Mouse (Mus musculus) hindbrain, embryonic 14.5 days (tissue): ENCODE measurements at regions not wholly inside any gene's neighbourhood (a gene's known extent, or its start where the extent isn't known, plus 50 kb on each side); places are given as distances from the start of the nearest gene placed in this dataset.

Source experiments
- ATAC-seq: fragments of 200-750 bp; cut with Nextera tagmentation; 2 replicates; pipeline ENCODE4 v1.8.0; 2017; ENCODE audit warnings: moderate number of reproducible peaks, mild to moderate bottlenecking, moderate TSS enrichment, moderate library complexity; ENCODE audit not compliant: low FRiP score
- DNase-seq: peaks from one replicate; pipeline ENCODE4 v3.0.0-alpha.2; 2015; ENCODE audit warnings: low spot score
- H3K27ac ChIP-seq: fragments of 300-500 bp; sonication (generic); 2 replicates; pipeline ENCODE4 v1.5.1; 2014; ENCODE audit warnings: mild to moderate bottlenecking, moderate library complexity
- H3K27me3 ChIP-seq: fragments of 300-500 bp; sonication (generic); 2 replicates; pipeline ENCODE4 v1.6.1; 2014; ENCODE audit warnings: mild to moderate bottlenecking, low read length, mixed read lengths; ENCODE audit not compliant: control insufficient read depth, insufficient read depth
- H3K36me3 ChIP-seq: fragments of 300-500 bp; sonication (generic); replicated peaks from 2 replicates; pipeline ENCODE4 v1.6.1; 2014; ENCODE audit not compliant: control insufficient read depth, insufficient read depth
- H3K4me1 ChIP-seq: fragments of 300-500 bp; sonication (generic); replicated peaks from 2 replicates; pipeline ENCODE4 v1.6.1; 2014; ENCODE audit warnings: antibody characterized with exemption, low read length, mixed read lengths; ENCODE audit not compliant: control insufficient read depth, insufficient read depth
- H3K4me2 ChIP-seq: fragments of 300-500 bp; sonication (generic); replicated peaks from 2 replicates; pipeline ENCODE4 v1.6.1; 2014; ENCODE audit warnings: mild to moderate bottlenecking, moderate library complexity
- H3K4me3 ChIP-seq: fragments of 300-500 bp; sonication (generic); replicated peaks from 2 replicates; pipeline ENCODE4 v1.5.1; 2014; ENCODE audit warnings: mild to moderate bottlenecking, low read length
- H3K9ac ChIP-seq: fragments of 300-500 bp; sonication (generic); 2 replicates; pipeline ENCODE4 v1.6.1; 2014
- H3K9me3 ChIP-seq: fragments of 300-500 bp; sonication (generic); 2 replicates; pipeline ENCODE4 v1.6.1; 2016; ENCODE audit warnings: low read length; ENCODE audit not compliant: control insufficient read depth
- WGBS: fragments of 180-500 bp; shearing (Covaris S2); extraction: QIAGEN DNeasy Blood & Tissue Kit; methylation state at CpG from one replicate; pipeline ENCODE4 v1.1.7; 2014; 5-methylcytosine and 5-hydroxymethylcytosine counted together

DNA sequence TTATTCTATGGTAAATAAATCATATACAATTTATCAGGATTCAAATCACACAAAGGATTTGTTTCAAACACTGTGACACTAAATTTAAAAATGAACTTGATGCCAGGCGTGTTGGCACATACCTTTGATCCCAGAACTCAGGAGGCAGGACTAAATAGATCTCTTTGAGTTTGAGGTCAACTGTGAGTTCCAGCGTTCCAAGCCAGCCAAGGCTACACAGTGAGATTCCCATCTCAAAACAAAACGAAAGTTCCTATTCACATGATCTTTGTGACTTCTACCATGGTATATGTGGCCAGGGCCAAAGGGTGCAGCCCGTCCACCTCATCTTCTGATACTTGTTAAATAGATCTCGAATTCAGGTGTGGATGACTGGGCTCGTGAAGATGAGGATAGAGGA is 216.9 kb upstream of the Dio3 start:
- no peaks in the 10 kb centered on the region for H3K27me3 ChIP-seq
- WGBS: 90% methylated on average over 6 of the region's 6 CpGs
- H3K9me3 ChIP-seq: no peaks in the 10 kb centered on the region
- DNase-seq (no peak), ATAC-seq (no peak)
- no peak overlapping the region for H3K27ac ChIP-seq
- no peaks in the 10 kb centered on the region for H3K36me3 ChIP-seq
- no peak overlapping the region for H3K4me2 ChIP-seq
- no peak overlapping the region for H3K4me3 ChIP-seq
- H3K9ac ChIP-seq: no peak overlapping the region
- H3K4me1 ChIP-seq: no peaks in the 10 kb centered on the region

DNA sequence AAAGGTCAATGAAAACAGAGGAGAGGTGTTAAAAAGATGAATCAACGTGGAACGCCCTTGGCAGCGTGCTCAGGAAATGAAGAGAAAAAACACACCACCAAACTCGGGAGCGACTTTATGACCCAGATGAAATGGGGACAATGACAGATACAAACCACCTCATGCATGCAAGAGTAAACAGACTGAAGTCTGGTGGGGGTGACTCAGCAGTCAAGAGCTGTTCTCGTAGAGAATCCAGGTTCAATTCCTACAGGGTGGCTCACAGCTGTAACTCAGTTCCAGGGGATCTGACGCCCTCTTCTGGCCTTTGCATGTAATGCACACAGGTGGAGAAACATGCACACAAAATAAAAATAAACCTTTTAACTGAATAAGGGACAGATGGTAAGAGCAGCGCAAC is 215.9 kb upstream of the Dio3 start:
- Histone ChIP-seq H3K9me3 (0 out of 2 replicates have a peak, but pooled peaks cover under 1% of the 10 kb centered on the region), H3K36me3 (no peaks in the 10 kb centered on the region), H3K27me3 (no peaks in the 10 kb centered on the region), H3K9ac (no peak overlapping the region), H3K4me2 (no peak overlapping the region), H3K27ac (no peak overlapping the region), H3K4me3 (no peak overlapping the region), H3K4me1 (no peaks in the 10 kb centered on the region)
- no peak for ATAC-seq
- WGBS: 73% methylated on average over 8 of the region's 8 CpGs
- DNase-seq: no peak

DNA sequence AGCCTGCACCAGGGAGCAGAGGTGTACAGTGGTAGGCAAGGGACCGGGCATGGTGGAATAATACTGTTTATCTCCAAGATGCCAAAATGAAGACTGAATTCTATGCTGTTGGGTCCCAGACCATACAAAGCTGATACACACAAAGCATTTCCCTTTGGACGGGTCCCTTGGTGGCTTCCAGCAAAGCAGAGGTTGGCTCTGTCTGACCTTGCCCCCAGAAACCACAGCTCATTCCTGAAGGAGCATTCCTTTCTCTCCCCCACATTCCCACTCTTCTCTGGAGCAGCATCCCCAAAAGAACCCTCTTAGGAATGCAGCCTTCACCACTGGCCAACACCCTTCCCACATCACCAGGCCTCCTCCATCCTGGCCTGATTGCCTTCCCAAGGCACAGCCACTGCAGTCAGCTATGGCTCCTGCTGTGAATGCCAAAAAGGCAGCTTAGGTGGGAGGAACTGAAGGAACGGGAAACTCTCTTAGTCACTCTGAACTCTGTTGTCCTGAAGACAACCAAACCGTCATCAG is 212.4 kb upstream of the Dio3 start:
- WGBS: 67% methylated on average over 4 of the region's 4 CpGs
- Histone ChIP-seq H3K27me3 (no peaks in the 10 kb centered on the region), H3K4me3 (no peak overlapping the region), H3K9me3 (peaks cover 22% of the 10 kb centered on the region), H3K27ac (no peak overlapping the region), H3K4me1 (no peaks in the 10 kb centered on the region), H3K4me2 (no peak overlapping the region), H3K36me3 (no peaks in the 10 kb centered on the region), H3K9ac (no peak overlapping the region)
- ATAC-seq (no peak), DNase-seq (no peak)

DNA sequence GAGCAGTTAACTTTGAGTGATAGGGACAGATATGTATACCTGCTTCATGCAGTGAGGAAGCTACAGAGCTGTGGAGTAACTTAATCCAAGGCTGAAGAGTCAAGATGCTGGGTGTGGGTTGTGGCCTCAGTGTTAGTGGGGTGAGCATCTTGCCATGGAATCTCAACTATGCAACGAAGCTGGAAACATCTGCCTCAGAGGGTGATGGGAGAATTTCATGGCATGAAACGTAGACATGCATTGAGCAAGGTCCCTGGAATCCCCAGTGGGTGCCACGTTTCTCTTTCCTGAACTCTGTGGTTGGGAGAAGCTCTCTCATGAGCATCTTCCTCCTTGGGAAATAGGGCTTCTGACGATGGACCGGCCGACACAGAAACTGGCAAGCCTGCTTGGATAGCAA is 208.4 kb upstream of the Dio3 start:
- Histone ChIP-seq H3K36me3 (no peaks in the 10 kb centered on the region), H3K4me3 (no peak overlapping the region), H3K4me1 (no peaks in the 10 kb centered on the region), H3K9me3 (peaks cover 22% of the 10 kb centered on the region), H3K4me2 (no peak overlapping the region), H3K9ac (no peak overlapping the region), H3K27ac (no peak overlapping the region), H3K27me3 (no peaks in the 10 kb centered on the region)
- 84% methylated on average over 6 of the region's 6 CpGs for WGBS
- ATAC-seq: no peak
- no peak for DNase-seq

DNA sequence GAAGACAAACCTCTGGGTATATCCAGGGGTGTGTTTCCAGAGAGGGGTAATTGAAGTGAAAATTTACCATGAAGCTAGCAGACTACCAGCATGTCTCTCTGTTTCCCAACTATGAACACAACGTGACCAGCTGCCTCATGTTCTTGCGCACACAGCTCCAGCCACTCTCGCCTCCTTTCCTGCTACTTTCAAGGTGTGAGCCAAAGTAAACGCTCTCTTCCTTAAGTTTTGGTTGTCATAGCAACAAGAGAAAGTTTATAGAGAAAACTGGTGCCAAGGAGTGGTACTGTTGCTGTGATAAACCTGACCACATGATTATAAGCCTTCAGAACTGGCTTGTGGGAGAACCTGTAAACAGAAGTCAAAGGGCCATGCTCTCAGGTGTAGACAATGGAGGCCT is 207.0 kb upstream of the Dio3 start:
- no peak overlapping the region for H3K4me3 ChIP-seq
- H3K4me1 ChIP-seq: no peaks in the 10 kb centered on the region
- DNase-seq: no peak
- no peak for ATAC-seq
- no peak overlapping the region for H3K9ac ChIP-seq
- H3K9me3 ChIP-seq: peaks cover 22% of the 10 kb centered on the region
- no peak overlapping the region for H3K4me2 ChIP-seq
- H3K36me3 ChIP-seq: no peaks in the 10 kb centered on the region
- no peak overlapping the region for H3K27ac ChIP-seq
- WGBS: 84% methylated on average over 4 of the region's 4 CpGs
- H3K27me3 ChIP-seq: no peaks in the 10 kb centered on the region

DNA sequence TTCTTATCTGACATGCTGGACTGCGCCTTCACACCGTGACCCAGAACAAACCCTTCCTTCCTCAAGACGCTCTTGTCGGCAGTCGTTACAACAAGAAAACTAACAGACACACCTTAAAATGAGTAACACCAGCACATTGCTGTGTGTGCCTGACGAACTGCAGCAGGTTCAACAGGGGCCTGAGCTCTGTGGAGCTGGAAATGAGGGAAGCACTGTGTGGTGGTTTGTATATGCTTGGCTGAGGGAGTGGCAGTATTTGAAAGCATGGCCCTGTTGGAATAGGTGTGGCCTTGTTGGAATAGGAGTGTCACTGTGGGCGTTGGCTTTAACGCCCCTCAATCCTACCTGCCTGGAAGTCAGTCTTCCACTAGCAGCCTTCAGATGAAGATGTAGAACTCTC is 203.9 kb upstream of the Dio3 start:
- Histone ChIP-seq H3K9me3 (peaks cover 2% of the 10 kb centered on the region; the same call in 1 of the 2 replicates), H3K27ac (no peak overlapping the region), H3K4me2 (no peak overlapping the region), H3K9ac (no peak overlapping the region), H3K36me3 (no peaks in the 10 kb centered on the region), H3K27me3 (no peaks in the 10 kb centered on the region), H3K4me3 (no peak overlapping the region), H3K4me1 (no peaks in the 10 kb centered on the region)
- no peak for DNase-seq
- WGBS: 94% methylated on average over 8 of the region's 8 CpGs
- no peak for ATAC-seq

DNA sequence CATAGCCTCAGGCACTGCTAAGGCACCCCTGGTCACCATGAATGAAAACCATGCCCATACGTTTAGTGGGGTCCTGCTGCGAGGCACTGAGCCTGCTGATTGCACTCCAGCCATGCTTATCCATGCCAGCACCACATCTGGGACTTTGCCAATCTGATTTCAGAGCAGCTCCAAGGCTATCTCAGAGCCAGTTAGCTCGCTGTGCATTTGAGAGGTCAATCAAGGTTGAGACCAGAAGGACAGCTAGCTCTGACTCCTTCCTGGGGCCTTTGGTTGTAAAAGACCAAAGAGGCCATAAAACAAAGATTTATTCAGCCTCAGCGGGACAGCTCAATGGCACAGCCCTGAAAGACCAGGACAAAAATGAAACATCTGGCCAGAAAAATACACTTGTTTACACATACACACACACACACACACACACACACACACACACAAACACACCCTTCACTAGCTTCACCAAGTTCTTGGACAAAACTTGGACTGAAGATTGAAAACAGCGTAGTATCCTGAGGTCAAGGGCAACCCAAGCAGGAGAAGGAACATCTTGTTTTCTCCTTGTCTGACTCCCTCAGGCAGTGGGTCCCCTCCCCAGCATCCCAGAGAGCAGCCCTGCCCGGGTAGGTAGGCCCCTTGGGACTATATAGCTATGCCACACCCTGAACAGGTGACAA is 201.5 kb upstream of the Dio3 start:
- 76% methylated on average over 6 of the region's 6 CpGs for WGBS
- ATAC-seq (no peak), DNase-seq (no peak)
- Histone ChIP-seq H3K27me3 (no peaks in the 10 kb centered on the region), H3K4me3 (no peak overlapping the region), H3K27ac (no peak overlapping the region), H3K4me2 (no peak overlapping the region), H3K36me3 (no peaks in the 10 kb centered on the region), H3K9me3 (no peaks in the 10 kb centered on the region), H3K9ac (no peak overlapping the region), H3K4me1 (no peaks in the 10 kb centered on the region)

DNA sequence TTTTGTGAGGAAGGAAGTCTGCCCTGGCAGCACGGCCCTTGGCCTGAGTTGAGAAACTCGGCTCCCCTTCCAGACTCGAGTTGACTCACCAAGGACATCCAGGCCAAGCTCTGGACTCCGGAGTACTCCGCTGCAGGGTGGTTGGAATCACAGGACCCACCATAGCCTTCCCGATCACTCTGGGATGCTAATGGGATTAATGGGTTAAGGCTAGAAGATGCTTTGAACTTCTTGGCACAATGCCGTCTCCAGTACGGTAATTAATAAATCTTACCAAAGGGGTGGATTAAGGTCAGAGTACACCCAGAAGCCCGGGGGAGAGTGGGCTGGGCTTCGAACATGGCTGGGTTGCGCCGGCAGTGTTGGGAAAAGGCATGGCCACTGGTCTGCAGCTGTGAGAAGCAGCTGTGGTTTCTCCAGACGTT is 200.8 kb upstream of the Dio3 start:
- no peak overlapping the region for H3K4me3 ChIP-seq
- DNase-seq: no peak
- H3K36me3 ChIP-seq: no peaks in the 10 kb centered on the region
- no peak overlapping the region for H3K4me2 ChIP-seq
- no peak overlapping the region for H3K27ac ChIP-seq
- H3K27me3 ChIP-seq: no peaks in the 10 kb centered on the region
- H3K9me3 ChIP-seq: no peaks in the 10 kb centered on the region
- no peak for ATAC-seq
- WGBS: 75% methylated on average over 13 of the region's 13 CpGs
- H3K9ac ChIP-seq: no peak overlapping the region
- no peaks in the 10 kb centered on the region for H3K4me1 ChIP-seq

DNA sequence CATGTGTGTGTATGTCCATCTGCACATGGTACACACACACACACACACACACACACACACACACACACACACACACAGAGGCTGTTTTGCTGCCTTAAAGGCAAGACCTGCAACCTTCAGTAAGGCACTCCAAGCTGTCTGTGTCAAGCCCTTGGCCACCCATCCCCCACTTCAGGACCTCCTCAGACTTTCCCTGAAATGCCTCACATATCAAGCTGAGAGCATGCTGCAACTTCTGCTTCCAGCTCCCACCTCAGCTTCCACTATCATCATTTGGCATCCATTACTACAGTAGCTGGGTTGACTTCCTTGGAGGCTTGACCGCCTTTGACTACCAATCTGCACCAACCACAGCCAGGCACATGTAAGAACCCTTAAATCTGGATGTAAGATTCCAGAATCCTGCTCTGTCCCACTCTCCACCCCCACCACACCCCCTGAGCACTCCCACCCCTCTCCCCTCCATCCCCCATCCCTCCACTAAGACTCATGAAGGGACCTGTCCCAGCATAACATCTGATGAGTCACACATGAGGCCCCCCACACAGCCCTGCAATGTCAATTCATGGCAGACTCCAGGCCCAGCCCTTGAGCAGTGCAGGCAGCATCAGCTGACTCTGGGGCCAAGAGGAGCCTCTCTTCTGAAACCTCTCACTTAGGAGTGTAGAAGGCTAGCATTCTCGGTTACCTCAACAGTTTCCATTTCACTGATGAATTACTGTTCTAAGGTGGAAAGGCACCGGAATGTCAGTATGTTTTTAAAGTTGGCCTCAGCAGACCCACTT is 196.8 kb upstream of the Dio3 start:
- H3K4me3 ChIP-seq: no peak overlapping the region
- H3K4me2 ChIP-seq: no peak overlapping the region
- WGBS: 93% methylated on average over 3 of the region's 3 CpGs
- H3K27me3 ChIP-seq: no peaks in the 10 kb centered on the region
- ATAC-seq (no peak), DNase-seq (no peak)
- H3K9me3 ChIP-seq: no peaks in the 10 kb centered on the region
- no peak overlapping the region for H3K27ac ChIP-seq
- H3K9ac ChIP-seq: no peak overlapping the region
- no peaks in the 10 kb centered on the region for H3K36me3 ChIP-seq
- no peaks in the 10 kb centered on the region for H3K4me1 ChIP-seq
